Mouse (Mus musculus) kidney, embryonic 16.5 days (tissue): Measurements from ENCODE around the gene E130308A19Rik. TPM values are rescaled to one million over a fixed set of nuclear protein-coding genes. Genes with fewer than 3 reads are reported as not detected.

ENCODE experiments used
- ATAC-seq: fragments of 200-750 bp; cut with Nextera tagmentation; 2 replicates; pipeline ENCODE4 v1.8.0; 2017; ENCODE audit warnings: moderate TSS enrichment; ENCODE audit not compliant: low FRiP score, low TSS enrichment
- H3K27ac ChIP-seq: fragments of 300-500 bp; sonication (generic); 2 replicates; pipeline ENCODE4 v1.5.1; 2014; ENCODE audit warnings: low read length
- H3K27me3 ChIP-seq: fragments of 300-500 bp; sonication (generic); 2 replicates; pipeline ENCODE4 v1.6.1; 2014; ENCODE audit warnings: low read length, control low read depth, mixed read lengths; ENCODE audit not compliant: insufficient read depth
- H3K36me3 ChIP-seq: fragments of 300-500 bp; sonication (generic); 2 replicates; pipeline ENCODE4 v1.6.1; 2014; ENCODE audit warnings: low read length, control low read depth, mixed read lengths; ENCODE audit not compliant: insufficient read depth
- H3K4me1 ChIP-seq: fragments of 300-500 bp; sonication (generic); 2 replicates; pipeline ENCODE4 v1.6.1; 2014; ENCODE audit warnings: low read length, control low read depth, mixed read lengths; ENCODE audit not compliant: insufficient read depth
- H3K4me2 ChIP-seq: fragments of 300-500 bp; sonication (generic); replicated peaks from 2 replicates; pipeline ENCODE4 v1.6.1; 2014; ENCODE audit warnings: low read depth, low read length
- H3K4me3 ChIP-seq: fragments of 300-500 bp; sonication (generic); 2 replicates; pipeline ENCODE4 v1.5.1; 2014; ENCODE audit warnings: mild to moderate bottlenecking, low read length
- H3K9ac ChIP-seq: fragments of 300-500 bp; sonication (generic); replicated peaks from 2 replicates; pipeline ENCODE4 v1.6.1; 2014; ENCODE audit warnings: low read length
- H3K9me3 ChIP-seq: fragments of 300-500 bp; sonication (generic); 2 replicates; pipeline ENCODE4 v1.6.1; 2016; ENCODE audit warnings: low read length, control low read depth
- WGBS: fragments of 180-500 bp; shearing (Covaris S2); extraction: QIAGEN DNeasy Blood & Tissue Kit; methylation state at CpG from one replicate; pipeline ENCODE4 v1.1.7; 2014; 5-methylcytosine and 5-hydroxymethylcytosine counted together
- polyA plus RNA-seq: library from polyadenylated mRNA; unstranded; fragments of >200 nt; fragmentation: Nextera tagmentation; extraction: Ambion mirVana; gene quantifications from 2 replicates; pipeline ENCODE4 v1.2.1, GENCODE M21; 2015

Gene E130308A19Rik
- 35.8 and 38.6 TPM in 2 replicates for polyA plus RNA-seq

DNA sequence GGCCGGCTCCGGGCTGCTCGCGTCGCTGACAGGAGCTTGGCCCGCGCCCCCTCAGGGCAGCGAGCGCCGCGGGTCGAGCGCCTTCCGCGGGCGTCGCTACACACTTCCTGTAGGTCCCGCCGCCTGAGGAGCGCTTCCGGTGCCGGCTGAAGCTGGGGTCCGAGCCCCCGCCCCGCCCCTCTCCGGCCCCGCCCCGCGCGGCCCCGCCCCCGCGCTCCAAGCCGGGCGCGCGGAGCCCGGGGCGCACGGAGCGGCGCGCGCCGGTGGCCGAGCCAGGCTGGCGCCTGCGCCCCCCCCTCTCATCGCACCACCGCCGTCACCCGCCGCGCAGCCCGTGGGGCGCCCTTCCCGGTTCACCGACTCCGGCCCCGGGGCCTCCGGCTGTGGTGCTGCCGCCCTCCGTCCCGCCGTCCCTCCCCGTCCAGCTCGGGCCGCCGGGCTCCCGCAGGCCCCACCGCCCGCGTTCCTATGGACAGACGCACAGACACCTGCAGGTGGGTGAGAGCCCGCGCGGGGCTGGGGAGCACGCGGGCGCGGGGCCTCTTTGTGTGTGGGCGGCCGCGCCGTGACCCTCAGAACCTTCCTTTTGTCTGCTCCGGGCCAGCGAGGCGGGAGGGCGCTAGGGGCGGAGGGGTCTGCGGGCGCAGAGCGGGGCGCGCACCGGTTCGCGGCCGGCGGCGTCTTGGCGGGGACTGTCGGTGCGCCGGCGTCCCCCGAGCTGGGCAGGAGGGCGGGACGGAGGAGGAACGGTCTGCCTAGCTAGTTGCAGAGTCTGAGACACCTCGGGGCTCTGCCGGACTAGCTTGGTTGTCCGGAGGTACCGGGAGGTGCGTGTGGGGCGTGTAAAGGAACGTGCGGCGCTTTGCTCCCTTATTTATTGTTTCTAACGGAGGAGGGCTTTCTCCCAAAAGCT is at the start of gene E130308A19Rik:
E130308A19Rik (plus strand) TSS at position 214 of the 913 bp plus-strand sequence.
- no peaks in the 10 kb centered on the region for H3K9me3 ChIP-seq
- H3K27ac ChIP-seq = peak within 1 kb of the TSS; percentile 91
- peak; percentile 94 for ATAC-seq
- H3K4me3 ChIP-seq = peak within 1 kb of the TSS; percentile 96
- peak within 1 kb of the TSS; percentile 72 for H3K4me2 ChIP-seq
- H3K36me3 ChIP-seq = no peaks in the 10 kb centered on the region
- WGBS = 0% methylated on average over 55 of the region's 120 CpGs
- peaks cover 24% of the 10 kb centered on the region for H3K4me1 ChIP-seq
- peak within 1 kb of the TSS; percentile 95 for H3K9ac ChIP-seq
- H3K27me3 ChIP-seq = no peaks in the 10 kb centered on the region

DNA sequence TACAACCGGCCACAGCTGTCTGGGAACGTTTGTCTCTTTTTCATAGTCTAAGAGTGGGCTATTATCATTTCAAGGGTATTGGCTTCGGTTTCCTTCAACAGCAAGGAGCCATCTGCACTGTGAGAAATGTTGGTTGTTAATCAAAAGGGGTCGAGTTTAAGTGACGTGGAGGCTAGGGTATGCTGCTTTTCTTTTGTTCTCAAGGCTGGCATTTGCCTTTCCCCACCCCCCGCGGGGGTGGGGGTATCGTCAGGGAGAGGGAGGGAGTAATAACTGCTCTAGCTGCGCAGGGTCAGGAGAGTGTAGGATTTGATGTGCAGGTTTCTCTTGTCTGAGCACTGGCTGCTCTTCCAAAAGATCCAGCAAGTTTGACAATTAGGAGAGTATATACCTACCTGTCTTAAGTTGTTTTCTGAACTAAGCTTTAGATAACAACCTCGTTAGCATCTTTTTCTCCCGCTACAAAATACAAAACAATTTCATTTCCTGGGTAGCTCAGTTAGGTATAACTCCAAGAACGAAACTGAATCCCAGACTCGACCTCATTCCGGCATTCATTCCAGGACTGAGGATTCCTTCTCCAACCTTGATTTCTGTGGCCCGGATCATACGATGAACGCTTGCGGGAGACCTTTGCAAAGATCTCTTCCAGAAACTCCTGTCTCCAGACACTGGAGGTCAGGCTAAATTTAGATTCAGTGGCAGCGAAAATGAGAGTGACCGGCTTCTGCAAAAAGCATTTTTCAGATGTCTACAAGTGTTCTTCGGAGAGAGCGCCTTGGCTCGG is 45.3 kb upstream of the E130308A19Rik start:
- ATAC-seq = peak; percentile 57; the same call in 1 of the 2 replicates
- under 1% methylated on average over 23 of the region's 23 CpGs for WGBS

DNA sequence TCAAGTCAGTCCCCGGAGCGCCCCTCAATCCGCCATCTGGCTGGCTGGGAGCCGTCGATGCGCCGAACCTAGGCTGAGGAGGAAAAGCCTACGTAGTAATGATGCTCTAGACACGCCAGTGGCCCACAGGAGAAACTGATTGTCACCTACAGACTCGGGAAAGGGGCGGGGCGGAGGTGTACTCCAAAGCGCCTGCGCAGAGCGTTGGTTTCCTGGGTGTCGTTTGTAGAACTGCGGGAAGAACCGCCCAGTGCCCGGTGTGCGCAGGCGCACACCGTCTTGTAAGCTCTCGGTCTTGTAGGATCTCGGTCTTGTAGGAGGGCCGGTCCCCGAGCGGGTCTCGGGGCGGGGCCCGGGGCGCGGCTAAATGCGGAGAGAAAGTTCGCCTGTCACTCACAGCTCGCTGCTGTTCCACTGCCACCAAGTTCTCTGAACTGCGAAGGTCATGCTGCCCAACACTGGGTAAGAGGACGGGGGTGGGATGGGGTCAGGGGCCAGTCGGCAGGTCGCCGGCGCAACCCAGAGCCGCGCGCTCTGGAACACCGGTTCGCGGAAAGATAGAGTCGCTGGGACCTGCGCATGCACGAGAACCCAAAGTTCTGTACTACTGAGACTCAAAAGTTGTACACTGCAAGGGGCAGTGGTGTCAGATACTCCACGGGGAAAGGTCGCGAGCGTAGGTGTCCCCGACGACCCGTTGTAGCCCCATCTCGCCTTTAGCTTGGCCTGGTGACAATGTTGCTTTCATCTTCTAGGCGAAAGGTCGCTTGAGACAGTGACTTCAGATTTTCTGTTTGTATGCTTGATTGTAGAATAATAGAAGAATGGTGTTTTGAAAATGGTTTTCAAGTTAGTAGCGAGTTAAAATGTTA is 44.5 kb upstream of the E130308A19Rik start, which contains the start of gene Hsdl2:
Hsdl2 (plus strand) TSS at position 250 of the 872 bp plus-strand sequence.
- Histone ChIP-seq H3K27ac (peak within 1 kb of the TSS; percentile 91), H3K4me3 (peak within 1 kb of the TSS; percentile 69), H3K4me2 (peak within 1 kb of the TSS; percentile 87), H3K4me1 (peaks cover 11% of the 10 kb centered on the region), H3K9ac (peak within 1 kb of the TSS; percentile 80), H3K27me3 (no peaks in the 10 kb centered on the region), H3K9me3 (no peaks in the 10 kb centered on the region), H3K36me3 (no peaks in the 10 kb centered on the region)
- under 1% methylated on average over 61 of the region's 61 CpGs for WGBS
- peak; percentile 96 for ATAC-seq

More for the DNA sequence above, 45.3 kb upstream of the E130308A19Rik start:
- no peaks in the 10 kb centered on the region for H3K9me3 ChIP-seq
- peak overlapping the region; percentile 80 for H3K9ac ChIP-seq
- peak overlapping the region; percentile 91 for H3K27ac ChIP-seq
- H3K4me3 ChIP-seq = peak overlapping the region; percentile 69
- H3K4me2 ChIP-seq = peak overlapping the region; percentile 87
- peaks cover 11% of the 10 kb centered on the region for H3K4me1 ChIP-seq
- no peaks in the 10 kb centered on the region for H3K27me3 ChIP-seq
- H3K36me3 ChIP-seq = no peaks in the 10 kb centered on the region

DNA sequence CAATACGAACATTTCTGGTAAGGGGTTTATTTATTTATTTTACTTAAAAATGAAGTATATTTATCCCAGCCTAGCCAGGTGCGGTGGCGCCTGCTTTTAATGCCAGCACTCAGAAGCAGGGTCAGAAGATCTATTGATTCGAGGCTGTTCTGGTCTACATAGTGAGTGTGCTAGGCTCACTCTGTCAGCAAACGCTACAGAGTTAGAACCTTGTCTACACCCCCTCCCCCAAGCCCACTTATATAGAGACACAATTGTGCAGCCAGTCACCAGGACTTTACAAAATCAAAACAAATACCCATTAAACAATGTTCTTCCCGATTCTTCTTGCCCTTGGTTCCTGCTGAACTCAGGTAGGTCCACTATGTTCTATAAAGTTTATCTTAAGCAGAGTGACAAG is 43.8 kb upstream of the E130308A19Rik start:
- ATAC-seq = no peak
- Histone ChIP-seq H3K36me3 (no peaks in the 10 kb centered on the region), H3K4me1 (peaks cover 11% of the 10 kb centered on the region), H3K27me3 (no peaks in the 10 kb centered on the region), H3K27ac (no peak overlapping the region), H3K4me2 (peak overlapping the region; percentile 87), H3K4me3 (peak overlapping the region; percentile 69), H3K9ac (0 out of 2 replicates have a peak overlapping the region, but pooled peaks have one; percentile 3), H3K9me3 (no peaks in the 10 kb centered on the region)
- WGBS = 26% methylated on average over 6 of the region's 6 CpGs

DNA sequence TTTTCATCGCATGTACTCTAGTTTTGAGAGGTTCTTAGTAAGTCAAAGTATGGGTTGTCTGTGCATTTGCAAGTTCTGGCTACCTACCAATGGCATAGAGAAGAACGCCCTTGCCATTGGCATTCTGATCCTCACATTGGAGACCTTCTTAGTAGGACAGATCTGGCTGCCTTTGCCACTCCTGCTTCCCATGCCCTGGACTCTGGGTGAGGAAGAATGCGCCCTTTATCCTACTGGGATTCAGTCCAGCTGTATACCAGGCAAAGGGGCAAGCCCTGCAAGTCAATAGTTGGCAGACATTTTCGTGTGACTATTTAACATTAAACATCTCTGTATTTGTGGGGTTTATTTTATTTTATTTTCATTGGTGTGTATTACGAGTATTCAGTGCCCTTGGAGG is 40.9 kb upstream of the E130308A19Rik start:
- Histone ChIP-seq H3K9ac (no peak overlapping the region), H3K9me3 (no peaks in the 10 kb centered on the region), H3K36me3 (no peaks in the 10 kb centered on the region), H3K4me2 (no peak overlapping the region), H3K27ac (no peak overlapping the region), H3K4me3 (no peak overlapping the region), H3K27me3 (no peaks in the 10 kb centered on the region), H3K4me1 (peaks cover 9% of the 10 kb centered on the region)
- 79% methylated on average over 5 of the region's 5 CpGs for WGBS
- no peak for ATAC-seq

DNA sequence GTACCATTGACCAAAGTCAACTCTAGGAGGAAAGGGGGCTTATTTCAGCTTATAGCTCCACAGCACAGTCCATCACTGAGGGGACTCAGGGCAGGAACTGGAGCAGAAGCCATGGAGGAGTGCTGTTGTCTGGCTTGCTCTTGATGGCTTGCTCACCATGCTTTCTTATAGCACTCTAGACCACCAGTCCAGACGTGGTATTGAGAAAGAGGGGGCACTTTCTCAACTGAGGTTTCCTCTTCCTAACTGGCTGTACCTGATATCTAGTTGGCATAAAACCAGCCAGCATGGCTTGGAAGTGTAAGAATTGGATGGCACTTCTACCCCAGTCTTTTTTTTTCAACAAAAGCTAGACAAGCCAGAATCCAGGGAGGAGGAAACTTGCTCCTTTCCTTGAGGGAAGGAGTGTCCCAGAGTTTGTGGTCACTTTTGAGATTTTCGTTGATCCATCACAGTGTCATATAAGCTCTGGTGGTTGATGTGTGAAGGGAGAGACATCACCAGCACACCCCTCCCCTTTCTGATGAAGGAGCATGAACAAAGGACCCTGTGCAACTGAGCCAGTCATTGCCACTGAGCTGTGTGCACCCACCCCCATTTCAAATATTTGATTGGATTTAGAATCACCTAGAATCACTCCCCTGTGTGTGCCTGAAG is 38.7 kb upstream of the E130308A19Rik start:
- Histone ChIP-seq H3K4me2 (no peak overlapping the region), H3K9ac (no peak overlapping the region), H3K27ac (no peak overlapping the region), H3K27me3 (no peaks in the 10 kb centered on the region), H3K9me3 (no peaks in the 10 kb centered on the region), H3K4me1 (peaks cover under 1% of the 10 kb centered on the region), H3K4me3 (no peak overlapping the region), H3K36me3 (no peaks in the 10 kb centered on the region)
- 75% methylated on average over 2 of the region's 2 CpGs for WGBS
- no peak for ATAC-seq

DNA sequence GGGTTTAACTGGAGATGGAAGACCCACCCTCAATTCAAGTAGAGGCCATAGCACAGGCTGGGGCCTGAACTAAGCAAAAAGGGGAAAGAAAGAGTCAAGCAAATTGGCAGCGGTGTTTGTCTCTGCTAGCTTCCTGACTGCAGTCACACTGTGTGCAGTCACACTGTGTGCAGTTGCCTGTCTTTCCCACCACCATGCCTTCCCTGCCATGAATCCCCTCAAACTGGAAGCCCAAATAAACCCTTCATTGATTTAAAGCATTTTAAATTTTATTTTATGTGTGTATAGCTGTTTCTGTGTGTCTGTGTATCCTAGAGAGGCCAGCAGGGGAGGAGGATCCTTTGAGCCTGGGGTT is 38.2 kb upstream of the E130308A19Rik start:
- 96% methylated on average over 1 of the region's 1 CpGs for WGBS
- H3K4me1 ChIP-seq = no peaks in the 10 kb centered on the region

DNA sequence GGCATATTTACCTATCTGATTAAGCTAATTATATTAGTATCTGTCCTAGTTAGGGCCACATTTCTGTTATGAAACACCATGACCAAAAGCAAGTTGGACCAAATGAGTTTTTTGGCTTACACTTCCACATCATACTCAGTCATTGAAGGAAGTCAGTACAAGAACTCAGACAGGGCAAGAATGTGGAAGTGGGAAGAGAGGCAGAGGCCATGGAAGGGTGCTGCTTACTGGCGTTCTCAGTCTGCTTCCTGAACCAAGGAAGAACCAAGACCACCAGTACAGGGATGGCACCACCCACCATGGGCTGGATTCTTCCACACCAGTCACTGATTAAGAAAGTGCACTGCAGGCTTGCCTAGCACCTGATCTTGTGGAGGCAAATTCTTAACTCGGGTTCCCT is 31.4 kb upstream of the E130308A19Rik start:
- Histone ChIP-seq H3K9me3 (no peaks in the 10 kb centered on the region), H3K36me3 (no peaks in the 10 kb centered on the region; the same call in 1 of the 2 replicates), H3K4me2 (no peak overlapping the region), H3K4me3 (no peak overlapping the region), H3K27ac (no peak overlapping the region), H3K27me3 (no peaks in the 10 kb centered on the region), H3K4me1 (no peaks in the 10 kb centered on the region), H3K9ac (no peak overlapping the region)
- 66% methylated on average over 2 of the region's 2 CpGs for WGBS
- no peak for ATAC-seq

More for the DNA sequence above, 38.2 kb upstream of the E130308A19Rik start:
- H3K36me3 ChIP-seq = no peaks in the 10 kb centered on the region
- H3K27me3 ChIP-seq = no peaks in the 10 kb centered on the region
- H3K27ac ChIP-seq = no peak overlapping the region
- ATAC-seq = no peak
- H3K9me3 ChIP-seq = no peaks in the 10 kb centered on the region
- no peak overlapping the region for H3K4me2 ChIP-seq
- no peak overlapping the region for H3K4me3 ChIP-seq
- no peak overlapping the region for H3K9ac ChIP-seq

DNA sequence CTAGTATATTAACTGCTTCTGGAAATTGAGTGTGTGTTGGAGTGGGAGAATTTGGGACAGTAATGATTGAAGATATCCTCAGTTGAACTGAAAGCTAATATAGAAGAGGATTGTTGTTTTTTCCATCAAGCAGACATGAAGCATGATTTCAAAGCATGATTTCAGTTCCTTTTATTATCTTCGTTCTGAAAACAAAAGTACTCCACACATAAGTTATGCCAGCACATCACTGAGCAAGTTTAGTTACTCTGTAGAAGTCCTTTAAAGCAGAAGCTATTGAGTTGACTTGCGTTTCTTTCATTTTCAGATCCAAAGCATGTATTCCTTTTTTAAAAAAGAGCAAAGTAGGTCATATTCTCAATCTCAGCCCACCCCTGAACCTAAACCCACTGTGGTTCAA is 29.5 kb upstream of the E130308A19Rik start:
- H3K4me2 ChIP-seq = no peak overlapping the region
- no peaks in the 10 kb centered on the region for H3K9me3 ChIP-seq
- WGBS = 88% methylated on average over 2 of the region's 2 CpGs
- no peak overlapping the region for H3K27ac ChIP-seq
- no peaks in the 10 kb centered on the region for H3K27me3 ChIP-seq
- ATAC-seq = no peak
- H3K9ac ChIP-seq = no peak overlapping the region
- no peaks in the 10 kb centered on the region for H3K4me1 ChIP-seq
- no peaks in the 10 kb centered on the region; the same call in 1 of the 2 replicates for H3K36me3 ChIP-seq
- no peak overlapping the region for H3K4me3 ChIP-seq
